Mouse (Mus musculus) gastrocnemius, adult 2 months (tissue): ENCODE measurements around the gene Dnaic2. TPM values are rescaled to one million over a fixed set of nuclear protein-coding genes. Genes with fewer than 3 reads are reported as not detected.

Experiments
- DNase-seq: peaks from one replicate; pipeline ENCODE4 v3.0.0; 2022
- H3K27ac ChIP-seq: fragments of 200-600 bp; 2 replicates; pipeline ENCODE4 v1.8.1; 2022; ENCODE audit warnings: mild to moderate bottlenecking
- H3K4me3 ChIP-seq: fragments of 200-600 bp; 2 replicates; pipeline ENCODE4 v1.8.1; 2022; ENCODE audit warnings: mild to moderate bottlenecking, moderate library complexity
- CTCF ChIP-seq: fragments of 200-600 bp; IDR thresholded peaks from 2 replicates; pipeline ENCODE4 v1.8.1; 2022; ENCODE audit warnings: antibody characterized with exemption, mild to moderate bottlenecking, moderate library complexity
- intact Hi-C: fragments of 180-260 bp; cut with DNase I; formaldehyde crosslinking; loops from one replicate; pipeline ENCODE4 v1.15.1; 2025
- total RNA-seq, 2 experiments: library from RNA; stranded (reverse); gene quantifications; 2 replicates each; pipeline ENCODE4 v1.2.3; 2021

Gene Dnaic2
- total RNA-seq, 2 experiments from 2014 or later, result 0.08 to 0.14 TPM

DNA sequence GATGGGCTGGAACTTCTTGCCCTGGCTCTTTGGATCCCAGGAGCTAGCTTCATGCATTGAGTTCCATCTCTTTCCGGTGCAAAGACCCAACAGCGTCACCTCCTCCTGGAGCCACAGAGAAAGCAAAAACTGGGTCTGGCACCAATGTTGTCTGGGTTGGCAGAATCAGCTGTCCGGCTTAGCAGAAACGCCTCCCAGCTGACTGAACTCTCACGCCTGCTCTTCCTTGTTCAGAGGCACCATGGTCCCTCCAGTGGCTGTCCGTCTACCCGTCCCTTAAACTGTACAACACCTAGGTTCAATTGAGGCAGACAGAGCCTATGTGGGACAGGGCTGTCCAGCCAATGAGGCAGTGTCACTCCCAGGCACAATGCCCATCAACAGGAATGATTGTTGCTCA lies 70.0 kb downstream of the Dnaic2 start:
- intact Hi-C loops, result no loop called here

DNA sequence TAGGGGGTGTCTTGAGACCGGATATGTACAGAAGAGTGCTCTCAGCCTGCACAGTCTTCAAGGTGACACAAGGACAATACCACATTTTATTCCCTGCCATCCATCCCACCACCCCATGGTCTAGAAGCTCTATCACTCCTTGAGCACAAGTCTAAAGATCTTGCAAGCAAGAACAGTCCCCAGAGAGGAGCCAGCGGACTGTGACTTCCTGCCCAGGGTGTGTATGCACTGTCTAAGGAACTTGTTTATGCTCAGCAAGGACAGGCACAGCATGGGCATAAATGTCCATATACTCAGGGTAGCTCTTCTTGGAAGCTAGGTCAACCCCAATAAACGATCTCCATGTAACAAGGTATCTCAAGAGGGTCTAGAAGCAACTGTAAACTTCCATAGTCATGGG lies 70.8 kb downstream of the Dnaic2 start:
- no peak overlapping the region for H3K27ac ChIP-seq
- no peak for DNase-seq
- no peak for TF ChIP-seq CTCF
- intact Hi-C loops, result no loop called here
- H3K4me3 ChIP-seq, result no peak overlapping the region

More for the DNA sequence above, 70.0 kb downstream of the Dnaic2 start:
- Histone ChIP-seq H3K4me3 (no peak overlapping the region), H3K27ac (no peak overlapping the region)
- no peak for DNase-seq
- TF ChIP-seq CTCF, result no peak

DNA sequence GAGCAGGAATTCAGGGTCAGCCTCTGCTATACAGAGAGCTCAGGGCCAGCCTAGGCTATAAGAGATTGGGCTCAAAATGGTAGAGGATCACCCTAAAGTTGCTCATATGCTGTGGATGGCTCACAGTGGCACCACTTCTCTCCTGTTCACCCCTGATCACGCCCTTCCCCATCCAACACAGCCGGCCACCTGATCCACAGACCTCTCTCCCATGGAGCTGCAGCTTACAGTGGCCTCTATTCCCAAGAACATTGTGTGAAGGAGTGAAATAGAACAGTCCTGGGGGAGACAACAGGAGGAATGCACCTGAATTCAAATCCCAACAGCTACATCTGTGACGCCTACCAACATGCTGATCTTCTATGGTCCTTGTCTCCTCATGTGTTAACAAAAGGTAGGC lies 71.4 kb downstream of the Dnaic2 start, which contains the start of gene Gpr142:
Gene Gpr142, plus strand, starts transcription at position 301 of the 400 bp plus-strand sequence.
- Histone ChIP-seq H3K4me3 (no peak within 1 kb of the TSS), H3K27ac (no peak within 1 kb of the TSS)
- no peak for DNase-seq
- intact Hi-C loops, result no loop called here
- no peak for TF ChIP-seq CTCF

DNA sequence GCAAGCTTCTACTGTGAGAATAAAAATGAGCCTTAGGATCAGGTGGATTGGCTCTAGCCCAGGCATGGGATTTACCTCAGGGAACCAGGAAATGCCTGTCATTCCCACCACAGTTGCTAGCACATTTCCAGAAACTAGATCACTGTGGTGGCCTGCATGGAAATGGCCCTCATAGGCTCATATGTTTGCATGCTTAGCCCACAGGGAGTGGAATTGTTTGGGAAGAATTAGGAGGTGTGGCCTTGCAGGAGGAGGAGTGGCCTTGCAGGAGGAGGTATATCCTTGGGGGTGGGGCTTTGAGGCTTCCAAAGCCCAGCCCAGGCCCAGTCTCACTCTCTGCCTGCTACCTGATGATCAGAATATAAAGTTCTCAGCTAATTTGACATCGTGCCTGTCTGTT lies 74.7 kb downstream of the Dnaic2 start:
- intact Hi-C loops, result no loop called here
- DNase-seq, result no peak
- Histone ChIP-seq H3K27ac (no peak overlapping the region), H3K4me3 (no peak overlapping the region)
- no peak for TF ChIP-seq CTCF

DNA sequence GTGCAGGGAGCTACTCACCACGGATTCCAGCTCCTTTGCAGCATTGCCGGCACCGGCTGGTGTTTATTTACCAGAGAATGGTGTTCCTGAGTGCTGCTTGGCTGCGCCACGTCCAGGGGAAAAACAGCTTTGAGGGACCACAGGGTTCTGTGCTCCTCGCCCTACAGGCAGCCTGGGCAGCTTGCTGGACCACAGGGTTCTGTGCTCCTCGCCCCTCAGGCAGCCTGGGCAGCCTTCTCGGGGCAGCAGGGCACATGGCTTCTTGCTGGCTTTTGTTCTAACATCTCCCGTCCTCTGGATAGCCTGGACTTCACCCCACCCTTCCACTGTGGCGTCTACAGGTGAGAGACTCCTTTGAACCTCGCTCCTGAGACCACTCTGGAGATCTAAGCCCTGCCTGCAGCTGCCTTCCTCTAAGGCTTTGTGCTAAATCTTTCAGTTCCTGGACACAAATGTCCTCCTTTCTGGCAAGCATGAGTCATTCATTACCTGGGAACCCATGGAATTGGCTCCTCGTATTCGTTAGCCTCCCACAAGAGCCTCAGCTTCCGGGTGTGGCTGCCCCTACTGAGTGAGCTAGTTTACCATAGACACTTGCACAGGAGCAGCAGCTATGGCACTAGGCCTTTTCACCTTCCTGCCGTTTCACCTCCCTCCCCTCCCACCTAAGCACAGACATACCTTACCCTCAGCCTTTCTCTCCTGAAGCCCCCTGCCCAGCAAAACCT lies 75.5 kb downstream of the Dnaic2 start:
- no peak for TF ChIP-seq CTCF
- intact Hi-C loops, result no loop called here
- no peak overlapping the region for H3K27ac ChIP-seq
- no peak overlapping the region for H3K4me3 ChIP-seq
- no peak for DNase-seq

DNA sequence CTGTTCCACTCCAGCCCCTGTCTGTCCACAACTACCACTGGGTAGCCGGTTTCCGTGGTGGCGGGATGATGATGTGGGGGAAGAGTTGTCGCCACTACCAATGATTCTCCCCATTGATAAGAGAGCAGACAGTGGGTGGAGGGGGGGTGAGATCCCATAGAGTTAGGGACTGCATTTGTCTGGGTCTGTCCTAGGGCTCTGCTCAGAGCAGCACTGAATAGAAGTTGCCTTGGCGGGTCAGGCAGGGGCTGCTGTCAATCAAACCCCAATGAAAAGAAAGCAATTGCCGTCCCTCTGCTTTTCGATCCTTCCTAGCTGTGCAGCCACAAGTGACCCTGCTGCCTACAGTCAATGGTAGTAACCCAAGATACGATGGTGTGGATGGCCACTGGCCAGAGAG lies 76.8 kb downstream of the Dnaic2 start:
- intact Hi-C loops, result no loop called here
- H3K4me3 ChIP-seq, result no peak overlapping the region
- no peak overlapping the region for H3K27ac ChIP-seq
- no peak for TF ChIP-seq CTCF
- no peak for DNase-seq

DNA sequence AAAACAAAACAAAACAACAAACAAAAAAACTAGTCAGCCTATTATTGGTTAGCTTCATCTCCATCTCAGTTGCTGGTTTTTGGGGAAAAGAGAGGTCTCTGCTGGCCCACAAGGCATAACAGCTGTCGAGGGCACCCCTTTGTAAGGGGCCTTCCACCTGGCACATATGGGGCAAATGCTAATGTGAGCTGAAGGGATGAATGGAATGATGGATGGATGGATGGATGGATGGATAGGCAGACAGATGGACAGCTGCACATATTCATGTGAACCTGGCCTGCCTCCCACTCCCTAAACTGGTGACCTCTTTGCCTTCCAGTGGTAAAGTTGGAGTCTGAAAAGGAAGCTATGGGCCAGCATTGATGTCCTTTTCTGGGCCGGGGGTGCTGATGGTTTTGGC lies 79.8 kb downstream of the Dnaic2 start:
- H3K27ac ChIP-seq, result no peak overlapping the region
- intact Hi-C loops, result no loop called here
- no peak for TF ChIP-seq CTCF
- no peak overlapping the region for H3K4me3 ChIP-seq
- no peak for DNase-seq

Other genes starting within 250 kb of the Dnaic2 start
- 100 to 1,000 TPM; 544 to 670 TPM for gene Rpl38, start 58.9 kb upstream of the Dnaic2 start, total RNA-seq
- gene Ttyh2, start 52.0 kb upstream of the Dnaic2 start, total RNA-seq, result 10 to 100 TPM; 15.7 to 17.4 TPM
- gene Kif19a, start 38.0 kb downstream of the Dnaic2 start, total RNA-seq, result under 1 TPM; 0.54 to 0.56 TPM
- gene Btbd17, start 68.5 kb downstream of the Dnaic2 start, total RNA-seq, result not detected
- gene Gpr142, start 71.5 kb downstream of the Dnaic2 start, total RNA-seq, result not detected
- gene Gprc5c, start 123.7 kb downstream of the Dnaic2 start, total RNA-seq, result 10 to 100 TPM; 45.4 to 82.1 TPM
- gene Cd300a, start 162.6 kb downstream of the Dnaic2 start, total RNA-seq, result under 1 TPM; 0.50 to 0.66 TPM
- under 1 TPM; 0.15 to 0.42 TPM for gene Cd300lb, start 207.0 kb downstream of the Dnaic2 start, total RNA-seq
- gene Cd300c, start 241.7 kb downstream of the Dnaic2 start, total RNA-seq, result not detected